Mouse (Mus musculus): ENCODE measurements around the gene Ftsj3. TPM values are rescaled to one million over a fixed set of nuclear protein-coding genes. Genes with fewer than 3 reads are reported as not detected.
"Not testable (repeated sequence)": the region's sequence is repeated elsewhere in the genome, so short reads cannot be mapped to it uniquely, and the experiment has no call there.

Gene Ftsj3
- polyA plus RNA-seq, 1 experiment from 2014 or later: 35.8 TPM

DNA sequence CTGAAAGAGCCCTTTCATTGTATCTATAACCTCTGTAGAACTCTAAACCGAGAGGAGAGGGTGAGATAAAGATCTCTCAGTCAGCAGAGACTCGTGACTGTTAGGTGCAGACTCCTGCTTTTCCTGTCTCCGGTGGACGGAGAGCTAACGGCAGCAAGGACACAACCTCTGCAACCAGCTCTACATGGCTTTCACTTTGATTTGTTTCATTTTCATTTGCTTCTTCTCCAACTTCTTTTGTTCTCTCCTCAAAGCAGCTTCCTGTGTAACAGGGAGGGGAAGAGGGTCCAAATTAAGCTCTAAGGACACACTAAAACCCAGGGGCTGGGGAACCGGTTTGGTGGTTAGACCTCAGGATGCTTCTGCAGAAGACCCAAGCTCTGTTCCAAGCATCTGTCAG lies 55.1 kb downstream of the Ftsj3 start:
- no peaks in the 10 kb centered on the region for H3K4me1 ChIP-seq (ENCODE audit: control insufficient read depth, insufficient read depth, low read length)
- no peak overlapping the region for H3K4me2 ChIP-seq (ENCODE audit: low read length)
- DNase-seq (ENCODE audit: low spot score): no peak
- H3K9me3 ChIP-seq (replicated peaks; ENCODE audit: control insufficient read depth, low read length): no peaks in the 10 kb centered on the region
- peaks cover 72% of the 10 kb centered on the region for H3K36me3 ChIP-seq (ENCODE audit: control insufficient read depth, insufficient read depth, low read length)
- no peak overlapping the region for H3K27ac ChIP-seq (ENCODE audit: low read depth, low read length)
- no peak overlapping the region for H3K4me3 ChIP-seq (ENCODE audit: low read depth, low read length)
- H3K9ac ChIP-seq (ENCODE audit: low read length): no peak overlapping the region
- 88% methylated on average over 6 of the region's 6 CpGs for WGBS
- H3K27me3 ChIP-seq (replicated peaks; ENCODE audit: control insufficient read depth, insufficient read depth, low read length): no peaks in the 10 kb centered on the region
- no peak for ATAC-seq

- not testable (repeated sequence) for ATAC-seq; H3K4me2 ChIP-seq (ENCODE audit: low read length); H3K27ac ChIP-seq (ENCODE audit: low read depth, low read length); H3K4me1 ChIP-seq (ENCODE audit: control insufficient read depth, insufficient read depth, low read length); H3K9ac ChIP-seq (ENCODE audit: low read length); H3K27me3 ChIP-seq (replicated peaks; ENCODE audit: control insufficient read depth, insufficient read depth, low read length); H3K9me3 ChIP-seq (replicated peaks; ENCODE audit: control insufficient read depth, low read length); H3K4me3 ChIP-seq (ENCODE audit: low read depth, low read length); DNase-seq (ENCODE audit: low spot score)
- peaks cover 64% of the 10 kb centered on the region for H3K36me3 ChIP-seq (ENCODE audit: control insufficient read depth, insufficient read depth, low read length)
- WGBS: 97% methylated on average over 7 of the region's 7 CpGs
Observed at GRCm38 (mm10) chr11:106199997-106200396, 55.9 kb downstream of the Ftsj3 start.

Other genes with a start within 250 kb of the Ftsj3 start
- 0.48 and 0.57 TPM in 2 replicates for gene Kcnh6, start 248.0 kb downstream of the Ftsj3 start, polyA plus RNA-seq (2014; fragmentation: Nextera tagmentation; extraction: Ambion mirVana)
- 76.2 and 93.6 TPM in 2 replicates for gene Dcaf7, start 219.2 kb downstream of the Ftsj3 start, polyA plus RNA-seq (2014; fragmentation: Nextera tagmentation; extraction: Ambion mirVana)
- 5.7 and 7.0 TPM in 2 replicates for gene Taco1, start 190.0 kb downstream of the Ftsj3 start, polyA plus RNA-seq (2014; fragmentation: Nextera tagmentation; extraction: Ambion mirVana)
- 9.0 and 11.0 TPM in 2 replicates for gene Map3k3, start 171.5 kb downstream of the Ftsj3 start, polyA plus RNA-seq (2014; fragmentation: Nextera tagmentation; extraction: Ambion mirVana)
- gene Gm10840, start 95.2 kb downstream of the Ftsj3 start, polyA plus RNA-seq (2014; fragmentation: Nextera tagmentation; extraction: Ambion mirVana): not detected in 2 replicates
- gene Limd2, start 95.2 kb downstream of the Ftsj3 start, polyA plus RNA-seq (2014; fragmentation: Nextera tagmentation; extraction: Ambion mirVana): 223 and 240 TPM in 2 replicates
- gene Strada, start 53.9 kb downstream of the Ftsj3 start, polyA plus RNA-seq (2014; fragmentation: Nextera tagmentation; extraction: Ambion mirVana): 31.1 and 34.1 TPM in 2 replicates
- 71.0 and 80.1 TPM in 2 replicates for gene Ccdc47, start 39.7 kb downstream of the Ftsj3 start, polyA plus RNA-seq (2014; fragmentation: Nextera tagmentation; extraction: Ambion mirVana)
- 65.6 and 75.2 TPM in 2 replicates for gene Ddx42, start 39.2 kb downstream of the Ftsj3 start, polyA plus RNA-seq (2014; fragmentation: Nextera tagmentation; extraction: Ambion mirVana)
- gene Psmc5, start 75 bp upstream of the Ftsj3 start, polyA plus RNA-seq (2014; fragmentation: Nextera tagmentation; extraction: Ambion mirVana): 279 and 286 TPM in 2 replicates
- 11.1 and 11.7 TPM in 2 replicates for gene Smarcd2, start 16.9 kb upstream of the Ftsj3 start, polyA plus RNA-seq (2014; fragmentation: Nextera tagmentation; extraction: Ambion mirVana)
- 0.05 and 0.22 TPM in 2 replicates for gene Tcam1, start 20.6 kb upstream of the Ftsj3 start, polyA plus RNA-seq (2014; fragmentation: Nextera tagmentation; extraction: Ambion mirVana)
- gene Gh, start 45.8 kb upstream of the Ftsj3 start, polyA plus RNA-seq (2014; fragmentation: Nextera tagmentation; extraction: Ambion mirVana): not detected in 2 replicates
- gene Cd79b, start 58.7 kb upstream of the Ftsj3 start, polyA plus RNA-seq (2014; fragmentation: Nextera tagmentation; extraction: Ambion mirVana): 0.79 and 0.95 TPM in 2 replicates
- gene Scn4a, start 97.2 kb upstream of the Ftsj3 start, polyA plus RNA-seq (2014; fragmentation: Nextera tagmentation; extraction: Ambion mirVana): not detected in 2 replicates
- gene Prr29, start 109.4 kb upstream of the Ftsj3 start, polyA plus RNA-seq (2014; fragmentation: Nextera tagmentation; extraction: Ambion mirVana): not detected in 2 replicates
- 16.0 and 17.9 TPM in 2 replicates for gene Icam2, start 132.0 kb upstream of the Ftsj3 start, polyA plus RNA-seq (2014; fragmentation: Nextera tagmentation; extraction: Ambion mirVana)
- gene Ern1, start 231.8 kb upstream of the Ftsj3 start, polyA plus RNA-seq (2014; fragmentation: Nextera tagmentation; extraction: Ambion mirVana): 2.9 and 4.1 TPM in 2 replicates